Mouse (Mus musculus) testis, adult 2 months (tissue): ENCODE measurements around the gene Vangl2.

Experiments
- CTCF ChIP-seq: fragments of 200-500 bp; IDR thresholded peaks from 2 replicates; pipeline ENCODE4 v1.5.1; 2012; ENCODE audit warnings: low read depth, mild to moderate bottlenecking, inconsistent platforms, low read length, moderate library complexity; ENCODE audit not compliant: control insufficient read depth, insufficient read depth, insufficient replicate concordance
- POLR2A ChIP-seq: fragments of 200-500 bp; IDR thresholded peaks from 2 replicates; pipeline ENCODE4 v1.6.1; 2012; ENCODE audit warnings: low read depth, mild to moderate bottlenecking, inconsistent platforms, low read length, moderate library complexity; ENCODE audit not compliant: control insufficient read depth

DNA sequence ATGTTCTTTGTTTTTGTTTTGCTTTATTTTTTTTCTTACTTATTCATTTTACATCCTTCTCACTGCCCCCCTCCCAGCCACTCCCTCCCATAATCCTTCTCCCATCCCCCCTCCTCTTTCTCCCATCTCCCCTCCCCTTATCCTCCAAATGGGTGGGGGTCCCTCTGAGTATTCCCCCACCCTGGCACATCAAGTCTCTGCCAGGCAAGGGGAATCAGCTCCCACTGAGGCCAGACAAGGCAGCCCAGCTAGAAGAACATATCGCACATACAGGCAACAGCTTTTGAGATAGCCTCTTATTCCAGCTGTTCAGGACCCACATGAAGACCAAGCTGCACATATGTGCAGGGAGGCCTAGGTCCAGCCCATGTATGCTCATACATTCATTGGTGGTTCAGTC is 44.1 kb downstream of the Vangl2 start:
- TF ChIP-seq CTCF (no peak), POLR2A (no peak)
